Mouse (Mus musculus): ENCODE measurements around the gene Pgghg.
A peak's percentile ranks its signal among the peaks of the same experiment; 100 is the strongest.
"Not testable (repeated sequence)": the region's sequence is repeated elsewhere in the genome, so short reads cannot be mapped to it uniquely, and the experiment has no call there.

GRCm38 (mm10) chr7:140968710-140969109 is 27.5 kb downstream of the Pgghg start:
- peak in 1 of 3 experiments; percentile 26 for TF ChIP-seq MYOD1 (IDR thresholded peaks at IDR 0.05; ENCODE audit: control insufficient read depth in 1 of 3, insufficient read length in 2 of 3, low read depth in 2 of 3)
- not testable (repeated sequence) for TF ChIP-seq POLR2A (IDR thresholded peaks at IDR 0.05; ENCODE audit: insufficient read length, low read depth); CEBPB (IDR thresholded peaks at IDR 0.05; ENCODE audit: insufficient read depth, poor library complexity, severe bottlenecking); E2F4 (IDR thresholded peaks at IDR 0.05; ENCODE audit: insufficient read depth); MAX (IDR thresholded peaks at IDR 0.05; ENCODE audit: low read depth); TCF12 (IDR thresholded peaks at IDR 0.05; ENCODE audit: insufficient read depth, poor library complexity, severe bottlenecking); USF1 (IDR thresholded peaks at IDR 0.05; ENCODE audit: low read depth); SRF (IDR thresholded peaks at IDR 0.05; ENCODE audit: control insufficient read depth, insufficient read length, low read depth)
